Mouse (Mus musculus): ENCODE results near the gene Zfp94. TPM values are rescaled to one million over a fixed set of nuclear protein-coding genes. Genes with fewer than 3 reads are reported as not detected.
A peak's percentile ranks its signal among the peaks of the same experiment; 100 is the strongest.

Gene Zfp94
- total and polyA plus RNA-seq, 3 experiments, result 5.9 to 6.9 TPM; not detected in 1

DNA sequence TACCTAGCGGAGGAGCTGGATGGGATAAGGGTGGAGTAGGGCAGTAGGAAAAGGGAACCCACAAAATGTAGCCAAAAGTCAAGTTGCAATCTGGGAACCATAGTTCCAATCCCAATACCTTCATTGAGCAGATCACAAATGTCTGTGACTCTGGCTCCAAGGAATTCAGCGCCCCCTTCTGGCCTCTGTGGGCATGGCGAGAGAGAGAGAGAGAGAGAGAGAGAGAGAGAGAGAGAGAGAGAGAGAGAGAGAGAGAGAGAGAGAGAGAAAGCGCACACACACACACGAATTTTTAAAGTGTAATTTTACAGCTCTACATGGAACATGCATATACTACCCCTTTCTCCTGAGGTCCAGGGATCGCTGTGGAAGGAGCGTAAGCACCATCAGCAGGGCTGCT, 46.8 kb upstream of the Zfp94 start (continued):
- no peak for TF ChIP-seq GABPA (IDR thresholded peaks at IDR 0.05; ENCODE audit: low read depth, low read length)

DNA sequence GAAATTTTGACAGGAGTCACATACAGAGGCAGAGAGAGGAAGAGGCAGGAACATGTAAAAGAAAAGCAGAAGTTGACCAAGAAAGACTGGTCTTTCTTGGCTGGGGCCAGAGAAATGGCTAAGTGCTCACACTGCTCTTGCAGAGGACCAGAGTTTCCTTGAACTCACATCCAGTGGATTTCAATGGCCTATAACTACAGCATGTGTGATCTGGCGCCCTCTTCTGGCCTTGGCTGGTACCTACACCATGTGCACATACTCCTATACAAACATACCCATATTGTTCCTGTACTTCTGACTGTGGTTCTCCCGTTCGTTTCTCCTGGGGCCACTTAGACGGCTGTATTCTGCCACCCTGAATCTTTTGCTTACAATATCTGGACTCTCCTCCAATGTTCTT, 44.5 kb upstream of the Zfp94 start:
- peak; percentile 57 for DNase-seq (ENCODE audit: low read depth, low spot score)
- Histone ChIP-seq H3K9ac (ENCODE audit: control insufficient read depth, low read depth, low read length, poor library complexity, severe bottlenecking) (no peak overlapping the region), H3K79me2 (ENCODE audit: control insufficient read depth, insufficient read depth, low read length, poor library complexity) (no peaks in the 10 kb centered on the region), H3K27ac (ENCODE audit: control insufficient read depth, low read depth, low read length) (no peak overlapping the region), H3K4me3 (ENCODE audit: control insufficient read depth in 1 of 2, insufficient read depth in 1 of 2, low read depth in 2 of 2, low read length in 2 of 2) (no peak overlapping the region), H3K9me3 (replicated peaks; ENCODE audit: insufficient read depth, low read length) (no peaks in the 10 kb centered on the region), H3K36me3 (ENCODE audit: control insufficient read depth in 1 of 2, insufficient read depth in 2 of 2, low read length in 2 of 2) (peaks cover 0 to 2% of the 10 kb centered on the region in 2 experiments; a peak in 2 of 4 replicates), H3K27me3 (ENCODE audit: control insufficient read depth in 1 of 2, insufficient read depth in 2 of 2, low read length in 2 of 2) (no peaks in the 10 kb centered on the region), H3K4me1 (ENCODE audit: control insufficient read depth in 1 of 2, insufficient read depth in 2 of 2, low read length in 2 of 2) (peaks cover 0 to 20% of the 10 kb centered on the region in 2 experiments; a peak in 1 of 4 replicates)
- TF ChIP-seq SMC3 (IDR thresholded peaks at IDR 0.05; ENCODE audit: low read depth, low read length) (no peak), TBP (IDR thresholded peaks at IDR 0.05; ENCODE audit: low read depth, low read length) (no peak), CHD1 (IDR thresholded peaks at IDR 0.05; ENCODE audit: low read depth, low read length) (no peak), MYC (IDR thresholded peaks at IDR 0.05; ENCODE audit: low read depth, low read length) (0 out of 2 replicates have a peak, but pooled peaks have one; percentile 26), CTCF (IDR thresholded peaks at IDR 0.05 in 2 of 3, conservative IDR thresholded peaks at IDR 0.05 in 1 of 3; ENCODE audit: control insufficient read depth in 1 of 3, insufficient read depth in 1 of 3, low read depth in 2 of 3, low read length in 3 of 3, poor library complexity in 1 of 3, severe bottlenecking in 1 of 3) (peak; percentile 42 to 61 (median 58)), MEF2A (IDR thresholded peaks at IDR 0.05; ENCODE audit: extremely low read depth, insufficient replicate concordance, low read depth, low read length, poor library complexity, severe bottlenecking) (no peak)

DNA sequence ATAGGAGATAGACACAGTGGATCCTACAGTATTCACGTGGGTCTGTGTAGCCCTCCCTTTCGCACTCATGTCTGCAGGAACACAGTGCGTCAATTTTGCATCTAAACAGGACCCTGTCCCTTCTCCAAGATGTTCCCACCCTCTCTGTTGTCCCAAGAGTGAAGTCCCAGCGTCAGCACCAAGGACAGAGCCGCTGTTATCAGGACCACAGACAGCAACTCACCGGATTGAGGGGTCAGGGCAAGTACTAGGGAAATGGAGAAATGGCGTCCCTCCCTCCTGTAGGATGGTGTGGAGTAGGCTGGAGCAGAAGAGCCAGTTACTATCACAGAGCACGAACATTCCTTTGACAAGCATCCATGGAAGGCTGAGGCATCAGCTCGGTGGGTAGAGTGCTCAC, 42.8 kb upstream of the Zfp94 start:
- DNase-seq (ENCODE audit: low read depth, low spot score), result peak; percentile 78
- H3K4me1 ChIP-seq (ENCODE audit: control insufficient read depth in 1 of 2, insufficient read depth in 2 of 2, low read length in 2 of 2), result peaks cover 0 to 13% of the 10 kb centered on the region in 2 experiments; a peak in 2 of 4 replicates
- TF ChIP-seq SIN3A (IDR thresholded peaks at IDR 0.05; ENCODE audit: low read length) (peak; percentile 99), POLR2AphosphoS5 (IDR thresholded peaks at IDR 0.05; ENCODE audit: borderline replicate concordance, low read depth, low read length) (no peak), MXI1 (IDR thresholded peaks at IDR 0.05; ENCODE audit: low read depth, low read length) (peak; percentile 86)
- no peaks in the 10 kb centered on the region for H3K27me3 ChIP-seq (ENCODE audit: control insufficient read depth in 1 of 2, insufficient read depth in 2 of 2, low read length in 2 of 2)
- H3K4me3 ChIP-seq (ENCODE audit: control insufficient read depth in 1 of 2, insufficient read depth in 1 of 2, low read depth in 2 of 2, low read length in 2 of 2), result no peak overlapping the region
- no peak overlapping the region for H3K27ac ChIP-seq (ENCODE audit: control insufficient read depth, low read depth, low read length)
- no peaks in the 10 kb centered on the region for H3K79me2 ChIP-seq (ENCODE audit: control insufficient read depth, insufficient read depth, low read length, poor library complexity)
- no peaks in the 10 kb centered on the region for H3K9me3 ChIP-seq (replicated peaks; ENCODE audit: insufficient read depth, low read length)
- H3K9ac ChIP-seq (ENCODE audit: control insufficient read depth, low read depth, low read length, poor library complexity, severe bottlenecking), result no peak overlapping the region
- no peaks in the 10 kb centered on the region; a peak in 1 of 4 replicates for H3K36me3 ChIP-seq (ENCODE audit: control insufficient read depth in 1 of 2, insufficient read depth in 2 of 2, low read length in 2 of 2)

DNA sequence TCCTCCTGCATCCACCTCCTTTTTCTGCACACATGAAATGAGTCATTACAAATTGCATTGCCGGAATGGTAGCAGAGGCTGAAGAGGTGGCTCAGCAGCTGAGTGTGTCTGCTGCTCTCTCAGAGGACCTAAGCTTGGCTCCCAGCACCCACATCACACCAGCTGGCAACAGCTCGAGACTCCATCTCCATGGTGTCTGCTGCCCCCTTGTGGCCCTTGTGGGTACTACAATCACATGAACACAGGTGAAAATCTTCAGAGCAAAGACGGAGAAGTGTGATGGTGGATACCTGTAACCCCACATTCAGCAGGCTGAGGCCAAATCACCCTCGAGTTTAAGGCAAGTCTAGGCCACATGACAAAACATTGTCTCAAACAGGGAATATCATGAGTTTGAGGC, 41.4 kb upstream of the Zfp94 start:
- Histone ChIP-seq H3K9me3 (replicated peaks; ENCODE audit: insufficient read depth, low read length) (no peaks in the 10 kb centered on the region), H3K9ac (ENCODE audit: control insufficient read depth, low read depth, low read length, poor library complexity, severe bottlenecking) (no peak overlapping the region), H3K27me3 (ENCODE audit: control insufficient read depth in 1 of 2, insufficient read depth in 2 of 2, low read length in 2 of 2) (no peaks in the 10 kb centered on the region; a peak in 1 of 4 replicates), H3K27ac (ENCODE audit: control insufficient read depth, low read depth, low read length) (no peak overlapping the region), H3K36me3 (ENCODE audit: control insufficient read depth in 1 of 2, insufficient read depth in 2 of 2, low read length in 2 of 2) (no peaks in the 10 kb centered on the region), H3K4me3 (ENCODE audit: control insufficient read depth in 1 of 2, insufficient read depth in 1 of 2, low read depth in 2 of 2, low read length in 2 of 2) (no peak overlapping the region), H3K79me2 (ENCODE audit: control insufficient read depth, insufficient read depth, low read length, poor library complexity) (no peaks in the 10 kb centered on the region), H3K4me1 (ENCODE audit: control insufficient read depth in 1 of 2, insufficient read depth in 2 of 2, low read length in 2 of 2) (peaks cover 0 to 6% of the 10 kb centered on the region in 2 experiments; a peak in 1 of 4 replicates)
- peak; percentile 55 for DNase-seq (ENCODE audit: low read depth, low spot score)
- no peak for TF ChIP-seq GATA1 (IDR thresholded peaks at IDR 0.05; ENCODE audit: low read depth, low read length)
- TF ChIP-seq MAFK (IDR thresholded peaks at IDR 0.05; ENCODE audit: borderline replicate concordance, low read depth, low read length), result no peak
- TF ChIP-seq ZKSCAN1 (IDR thresholded peaks at IDR 0.05; ENCODE audit: low read depth, low read length), result no peak
- TF ChIP-seq ZC3H11A (IDR thresholded peaks at IDR 0.05; ENCODE audit: low read depth, low read length), result peak; percentile 45; the same call in 1 of the 2 replicates
- no peak for TF ChIP-seq ZMIZ1 (IDR thresholded peaks at IDR 0.05; ENCODE audit: low read depth, low read length)
- peak; percentile 74 to 89 (median 84) for TF ChIP-seq CTCF (IDR thresholded peaks at IDR 0.05 in 2 of 3, conservative IDR thresholded peaks at IDR 0.05 in 1 of 3; ENCODE audit: control insufficient read depth in 1 of 3, insufficient read depth in 1 of 3, low read depth in 2 of 3, low read length in 3 of 3, poor library complexity in 1 of 3, severe bottlenecking in 1 of 3)
- peak; percentile 67 for TF ChIP-seq RAD21 (IDR thresholded peaks at IDR 0.05; ENCODE audit: low read depth, low read length)
- peak; percentile 61 for TF ChIP-seq SMC3 (IDR thresholded peaks at IDR 0.05; ENCODE audit: low read depth, low read length)

Measured in MEL (cell line).